11 mouse cellular contexts compared by ENCODE assay signal in the genomic region with DNA sequence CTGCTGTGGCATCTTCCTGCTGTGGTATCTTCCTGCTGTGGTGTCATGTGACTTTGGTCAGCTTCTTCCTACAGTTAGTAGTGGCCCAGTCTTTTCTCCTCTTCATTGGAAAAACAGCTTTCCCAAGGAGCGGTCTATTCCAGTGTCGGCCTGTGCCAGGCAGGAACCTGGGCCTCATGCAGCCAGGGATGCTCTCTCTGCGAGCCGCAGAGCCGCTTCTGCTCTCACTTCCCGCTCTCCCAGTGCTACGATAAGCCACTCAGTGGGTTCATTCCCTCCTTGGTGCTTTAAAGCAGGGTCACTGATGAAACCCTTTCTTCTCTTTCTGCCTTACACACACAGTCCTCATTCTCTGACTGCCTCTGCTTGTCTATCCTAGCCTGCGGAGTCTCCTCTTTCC. TPM values are rescaled to one million over a fixed set of nuclear protein-coding genes. Genes with fewer than 3 reads are reported as not detected.
DNase-seq lines count a peak whose midpoint lies in the region; ATAC-seq and TF ChIP-seq lines count a peak whose summit lies in the region.
"Had no signal": no experiment of that assay in that cellular context is flagged by ENCODE, and none has a peak within 500 bp of the region (broad histone marks: within the 10 kb centered on the region; RNA-seq: fewer than 3 reads in every experiment).

No protein-coding gene starts in this region.

- no peaks in the 10 kb centered on the region for H3K27me3 ChIP-seq in heart, embryonic 14.5 days (ENCODE audit: control insufficient read depth, insufficient read depth, low read length)
- H3K27me3 ChIP-seq in E14TG2a.4 (ENCODE audit: insufficient read depth, low read length), result no peaks in the 10 kb centered on the region
- H3K27me3 ChIP-seq in forebrain, embryonic 14.5 days (replicated peaks; ENCODE audit: control insufficient read depth, insufficient read depth, low read length), result no peaks in the 10 kb centered on the region

- no peak for TF ChIP-seq CTCF in E14TG2a.4 (conservative IDR thresholded peaks at IDR 0.05; ENCODE audit: low read length)

- H3K36me3 ChIP-seq in heart, embryonic 14.5 days (ENCODE audit: control insufficient read depth, insufficient read depth, low read length), result no peaks in the 10 kb centered on the region
- H3K36me3 ChIP-seq in E14TG2a.4 (ENCODE audit: insufficient read depth, low read length), result no peaks in the 10 kb centered on the region
- H3K36me3 ChIP-seq in forebrain, embryonic 14.5 days (ENCODE audit: control insufficient read depth, insufficient read depth, low read length), result no peaks in the 10 kb centered on the region

- H3K27ac ChIP-seq in heart, embryonic 14.5 days (replicated peaks in 1 of 2; ENCODE audit: control insufficient read depth in 1 of 2, insufficient read depth in 1 of 2, low read depth in 2 of 2, low read length in 2 of 2), result no peak overlapping the region
- H3K27ac ChIP-seq in forebrain, embryonic 14.5 days (ENCODE audit: low read depth, low read length), result 0 out of 2 replicates have a peak overlapping the region, but pooled peaks have one; percentile 21

- 53% methylated on average over 8 of the region's 8 CpGs for WGBS in heart, embryonic 14.5 days
- 77% methylated on average over 8 of the region's 8 CpGs for WGBS in forebrain, embryonic 14.5 days

- H3K4me1 ChIP-seq in heart, embryonic 14.5 days (ENCODE audit: control insufficient read depth in 2 of 2, insufficient read depth in 2 of 2, low read length in 2 of 2), result peaks cover 7 to 26% of the 10 kb centered on the region in 2 experiments
- peaks cover 42% of the 10 kb centered on the region for H3K4me1 ChIP-seq in E14TG2a.4 (replicated peaks; ENCODE audit: low read depth, low read length)
- H3K4me1 ChIP-seq in forebrain, embryonic 14.5 days (ENCODE audit: control insufficient read depth, insufficient read depth, low read length), result 0 out of 2 replicates have a peak, but pooled peaks cover 4% of the 10 kb centered on the region

- no peak for DNase-seq in heart, adult 9 months (ENCODE audit: low spot score in 2 of 2)
- no peak for DNase-seq in forebrain, embryonic 14.5 days (ENCODE audit: low spot score)
- no peak for DNase-seq in gastrocnemius, postnatal 25 days
- no peak for DNase-seq in frontal cortex, postnatal 10 days (ENCODE audit: low spot score in 2 of 2)
- no peak for DNase-seq in ovary, postnatal 36 days (ENCODE audit: low spot score)
- DNase-seq: kidney, adult 8-10 months; lung, postnatal 14 days had no signal

- ATAC-seq in heart, embryonic 14.5 days (ENCODE audit: insufficient number of reproducible peaks, insufficient read depth, low FRiP score, low read depth), result no peak
- ATAC-seq in forebrain, embryonic 14.5 days, result no peak
- peak; percentile 30 for ATAC-seq in megakaryocyte progenitor cell, adult 5-6 weeks (replicated peaks; ENCODE audit: poor library complexity)

- H3K4me2 ChIP-seq in heart, embryonic 14.5 days (ENCODE audit: low read length), result 0 out of 2 replicates have a peak overlapping the region, but pooled peaks have one; percentile 17
- no peak overlapping the region for H3K4me2 ChIP-seq in forebrain, embryonic 14.5 days (ENCODE audit: low read length)

- no peak overlapping the region for H3K9ac ChIP-seq in heart, embryonic 14.5 days (ENCODE audit: low read length)
- H3K9ac ChIP-seq in forebrain, embryonic 14.5 days (ENCODE audit: low read length), result peak overlapping the region; percentile 21

- no peak overlapping the region for H3K4me3 ChIP-seq in heart, embryonic 14.5 days (ENCODE audit: control insufficient read depth in 1 of 2, insufficient read depth in 1 of 2, low read depth in 1 of 2, low read length in 2 of 2)
- H3K4me3 ChIP-seq in E14TG2a.4 (replicated peaks; ENCODE audit: low read length), result peak overlapping the region; percentile 54
- H3K4me3 ChIP-seq in forebrain, embryonic 14.5 days (ENCODE audit: low read depth, low read length), result no peak overlapping the region

- H3K9me3 ChIP-seq in heart, embryonic 14.5 days (ENCODE audit: control insufficient read depth, low read length), result no peaks in the 10 kb centered on the region
- H3K9me3 ChIP-seq in E14TG2a.4 (ENCODE audit: low read length), result no peaks in the 10 kb centered on the region
- H3K9me3 ChIP-seq in forebrain, embryonic 14.5 days (replicated peaks; ENCODE audit: control insufficient read depth, low read length), result no peaks in the 10 kb centered on the region
- H3K9me3 ChIP-seq: G1E had no signal

RNA-seq across cellular contexts. Expression of a gene that starts 53.4 kb away (rescaled TPM):
- polyA plus RNA-seq in heart, embryonic 14.5 days (2014; fragmentation: Nextera tagmentation; extraction: Ambion mirVana), result 20.2 and 20.3 TPM in 2 replicates
- 16.3 and 21.3 TPM in 2 replicates for polyA plus RNA-seq in forebrain, embryonic 14.5 days (2014; fragmentation: Nextera tagmentation; extraction: Ambion mirVana)
- 17.5 and 17.6 TPM in 2 replicates for total RNA-seq in megakaryocyte progenitor cell, adult 5-6 weeks (2015)
- total RNA-seq in megakaryocyte progenitor cell, adult 5-6 weeks (2017), result 10.2 TPM in 2 replicates
- total RNA-seq in gastrocnemius, postnatal 25 days (2021), result 1 to 10 TPM; 7.4 to 7.7 TPM
